Mouse (Mus musculus) retina, embryonic 14.5 days (tissue): ENCODE results near the gene AB124611.
"Not testable (repeated sequence)": the region's sequence is repeated elsewhere in the genome, so short reads cannot be mapped to it uniquely, and the experiment has no call there.

Source experiments
- DNase-seq: peaks from one replicate; pipeline ENCODE4 v3.0.0-alpha.2; 2015; ENCODE audit warnings: low spot score

The AB124611 gene

GRCm38 (mm10) chr9:21525142-21525936, 637 bp upstream of the AB124611 start:
- no peak for DNase-seq

DNA sequence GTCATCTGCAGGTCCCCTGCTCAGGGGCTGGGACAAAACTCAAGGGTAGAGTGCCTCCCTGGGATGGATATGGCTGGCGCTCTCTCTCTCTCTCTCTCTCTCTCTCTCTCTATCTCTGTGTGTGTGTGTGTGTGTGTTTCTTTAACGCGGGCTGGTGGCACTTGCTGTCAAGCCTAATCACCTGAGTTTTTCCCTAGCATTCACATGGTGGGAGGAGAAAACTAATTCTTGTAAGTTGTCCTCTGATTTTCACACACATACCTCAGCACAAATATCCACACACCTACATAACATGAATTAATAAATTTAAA, 613 bp downstream of the AB124611 start:
- no peak for DNase-seq

- no peak for DNase-seq
These were observed 1.3 kb downstream of the AB124611 start for GRCm38 (mm10) chr9:21527100-21527801.

GRCm38 (mm10) chr9:21527917-21528324, 1.9 kb downstream of the AB124611 start:
- DNase-seq: no peak

GRCm38 (mm10) chr9:21536501-21536900, 10.5 kb downstream of the AB124611 start:
- no peak for DNase-seq

- no peak for DNase-seq
These were observed 11.0 kb downstream of the AB124611 start for GRCm38 (mm10) chr9:21537009-21537408.

- DNase-seq: no peak
These were observed 14.2 kb downstream of the AB124611 start for GRCm38 (mm10) chr9:21539981-21540753.

GRCm38 (mm10) chr9:21542001-21542400, 16.0 kb downstream of the AB124611 start:
- not testable (repeated sequence) for DNase-seq

DNA sequence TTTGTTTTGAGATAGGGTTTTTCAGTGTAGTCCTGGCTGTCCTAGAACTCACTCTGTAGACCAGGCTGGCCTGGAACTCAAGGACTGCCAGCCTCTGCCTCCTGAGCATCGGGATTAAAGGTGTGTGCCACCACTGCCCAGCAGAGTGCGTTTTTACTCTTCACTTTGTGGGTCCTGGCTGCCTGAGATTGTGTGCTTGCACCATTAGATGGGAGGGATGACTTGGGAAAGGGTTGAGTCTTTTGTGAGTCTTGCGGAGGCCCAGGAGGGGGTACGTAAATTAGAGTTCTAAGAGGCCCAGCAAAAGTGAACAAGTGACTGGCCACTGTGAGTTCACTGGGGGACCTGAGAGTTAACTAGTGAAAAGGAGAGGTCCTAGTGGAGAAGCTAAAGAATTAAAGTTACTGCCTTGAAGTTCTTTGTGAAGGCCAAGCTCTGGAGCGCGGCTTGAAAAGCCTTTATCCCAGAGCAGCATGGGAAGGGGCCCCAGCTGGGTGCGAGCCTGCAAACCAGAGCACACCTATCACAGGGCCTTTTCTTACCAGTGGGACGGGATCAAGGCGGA, 19.5 kb downstream of the AB124611 start:
- DNase-seq: no peak

- peak; percentile 99 for DNase-seq
These were observed 20.2 kb downstream of the AB124611 start for GRCm38 (mm10) chr9:21545916-21546788.

- DNase-seq: no peak
These were observed 20.8 kb downstream of the AB124611 start, which contains the start of gene Carm1 for GRCm38 (mm10) chr9:21546789-21547074. TSS of gene Carm1 (plus strand) at chr9:21546894.

- peak; percentile 62 for DNase-seq
These were observed 21.3 kb downstream of the AB124611 start for GRCm38 (mm10) chr9:21547075-21547941.

DNA sequence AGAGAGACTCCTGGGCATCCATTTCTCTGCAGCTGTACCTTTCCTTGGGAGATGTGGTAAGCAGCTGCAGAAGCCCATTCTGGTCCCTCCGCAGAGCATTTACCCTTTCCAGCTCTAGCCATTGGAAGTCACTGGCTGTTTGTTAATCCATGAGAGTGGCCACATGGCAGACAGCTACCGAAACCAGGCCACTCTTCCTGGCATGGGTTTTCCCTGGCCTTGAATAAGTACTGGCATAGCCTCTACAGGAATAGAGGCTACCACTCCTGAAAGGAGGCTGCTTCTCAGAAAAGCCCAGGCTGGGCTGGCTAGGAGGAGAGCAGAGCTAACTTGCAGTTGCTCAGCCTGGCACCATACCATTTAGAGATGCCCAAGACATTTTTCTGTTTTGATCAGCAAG, 25.1 kb downstream of the AB124611 start:
- no peak for DNase-seq

GRCm38 (mm10) chr9:21553607-21554273, 27.8 kb downstream of the AB124611 start:
- no peak for DNase-seq

GRCm38 (mm10) chr9:21555198-21555742, 29.3 kb downstream of the AB124611 start:
- no peak for DNase-seq

- DNase-seq: no peak
These were observed 31.0 kb downstream of the AB124611 start for GRCm38 (mm10) chr9:21556996-21557395.

DNA sequence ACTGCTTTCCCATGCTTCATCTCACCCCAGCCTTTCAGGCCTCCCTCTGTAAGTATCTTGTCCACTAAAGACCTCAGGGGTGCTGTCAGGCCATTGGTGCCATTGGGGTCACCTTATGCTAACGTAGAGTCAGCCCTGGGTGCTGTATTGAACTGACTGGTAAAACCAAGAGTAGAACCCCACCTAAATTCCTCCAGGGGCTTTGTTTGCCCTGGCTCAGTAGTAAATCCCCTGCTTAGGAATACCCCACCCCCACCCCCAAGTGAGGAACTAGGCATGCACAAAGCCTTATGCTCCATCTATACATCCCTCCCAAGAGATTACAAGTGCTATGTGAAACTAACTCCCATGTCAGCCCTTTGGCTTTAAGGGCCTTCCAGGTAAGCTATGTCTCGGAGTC, 31.6 kb downstream of the AB124611 start:
- no peak for DNase-seq

- no peak for DNase-seq
These were observed 32.4 kb downstream of the AB124611 start for GRCm38 (mm10) chr9:21558366-21558765.

- DNase-seq: no peak
These were observed 33.2 kb downstream of the AB124611 start for GRCm38 (mm10) chr9:21559151-21559550.

DNA sequence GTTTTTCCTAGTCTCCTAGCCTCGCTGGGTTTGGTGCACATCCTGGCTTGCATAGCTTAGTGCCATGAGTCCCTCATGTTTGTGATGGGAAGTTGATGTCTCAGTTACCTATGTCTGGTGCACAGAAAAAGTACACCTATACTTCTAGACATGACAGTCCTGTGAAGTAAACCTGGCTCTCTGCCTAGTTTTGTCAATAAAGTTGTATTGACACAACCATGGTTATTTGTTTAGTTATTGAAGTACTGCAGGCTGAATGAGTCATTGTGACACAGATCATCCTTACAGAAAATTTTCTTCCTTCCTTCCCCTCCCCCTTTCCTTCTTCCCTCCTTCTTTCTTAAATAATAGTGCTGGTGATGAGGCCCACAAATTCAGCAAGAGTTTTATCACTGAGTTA, 38.4 kb downstream of the AB124611 start:
- DNase-seq: no peak
